28 mouse cellular contexts compared by ENCODE assay signal in genomic region chr15:96724506-96724905, GRCm38 (mm10). TPM values are rescaled to one million over a fixed set of nuclear protein-coding genes. Genes with fewer than 3 reads are reported as not detected.
DNase-seq lines count a peak whose midpoint lies in the region; ATAC-seq and TF ChIP-seq lines count a peak whose summit lies in the region.
"Had no signal": no experiment of that assay in that cellular context is flagged by ENCODE, and none has a peak within 500 bp of the region (broad histone marks: within the 10 kb centered on the region; RNA-seq: fewer than 3 reads in every experiment).

No protein-coding gene starts in this region.

- no peak overlapping the region for H3K4me3 ChIP-seq in forebrain, postnatal 0 days (ENCODE audit: low read depth, low read length)
- no peak overlapping the region for H3K4me3 ChIP-seq in forebrain, embryonic 12.5 days (replicated peaks)
- H3K4me3 ChIP-seq in midbrain, embryonic 14.5 days (replicated peaks; ENCODE audit: low read depth, low read length): no peak overlapping the region
- no peak overlapping the region for H3K4me3 ChIP-seq in midbrain, embryonic 11.5 days (ENCODE audit: low read depth, low read length)
- no peak overlapping the region for H3K4me3 ChIP-seq in kidney, adult 2 months (ENCODE audit: insufficient read depth, low read depth, low read length)
- H3K4me3 ChIP-seq: embryonic facial prominence, embryonic 12.5 days; embryonic facial prominence, embryonic 15.5 days; heart, embryonic 12.5 days; heart, embryonic 15.5 days; hindbrain, embryonic 10.5 days had no signal

- H3K9me3 ChIP-seq in forebrain, postnatal 0 days (ENCODE audit: low read length): no peaks in the 10 kb centered on the region
- no peaks in the 10 kb centered on the region for H3K9me3 ChIP-seq in forebrain, embryonic 12.5 days
- no peaks in the 10 kb centered on the region for H3K9me3 ChIP-seq in midbrain, embryonic 14.5 days (ENCODE audit: control insufficient read depth, low read length)
- H3K9me3 ChIP-seq in midbrain, embryonic 11.5 days (ENCODE audit: control insufficient read depth, low read length): no peaks in the 10 kb centered on the region
- H3K9me3 ChIP-seq: embryonic facial prominence, embryonic 15.5 days; G1E; heart, embryonic 12.5 days; heart, embryonic 15.5 days; hindbrain, embryonic 10.5 days had no signal

- no peak overlapping the region for H3K27ac ChIP-seq in forebrain, postnatal 0 days (ENCODE audit: low read depth, low read length)
- H3K27ac ChIP-seq in forebrain, embryonic 12.5 days: no peak overlapping the region
- 0 out of 2 replicates have a peak overlapping the region, but pooled peaks have one; percentile 52 for H3K27ac ChIP-seq in midbrain, embryonic 14.5 days (replicated peaks; ENCODE audit: low read depth, low read length)
- H3K27ac ChIP-seq in midbrain, embryonic 11.5 days (ENCODE audit: low read depth, low read length): no peak overlapping the region
- H3K27ac ChIP-seq in kidney, adult 2 months (ENCODE audit: insufficient read depth, low read depth, low read length): no peak overlapping the region
- H3K27ac ChIP-seq: embryonic facial prominence, embryonic 12.5 days; embryonic facial prominence, embryonic 15.5 days; heart, embryonic 15.5 days; hindbrain, embryonic 10.5 days had no signal

- ATAC-seq in forebrain, postnatal 0 days: no peak
- ATAC-seq in forebrain, embryonic 12.5 days (ENCODE audit: low FRiP score): no peak
- no peak for ATAC-seq in midbrain, embryonic 14.5 days (ENCODE audit: low FRiP score, low TSS enrichment)
- ATAC-seq in midbrain, embryonic 11.5 days (ENCODE audit: low FRiP score): no peak
- ATAC-seq: hindbrain, embryonic 16.5 days; inflammation-experienced regulatory T-cells, adult 6 months; intestine, embryonic 16.5 days; Patski had no signal

- H3K27me3 ChIP-seq in forebrain, postnatal 0 days (ENCODE audit: insufficient read depth, low read length): no peaks in the 10 kb centered on the region
- no peaks in the 10 kb centered on the region for H3K27me3 ChIP-seq in forebrain, embryonic 12.5 days
- H3K27me3 ChIP-seq in midbrain, embryonic 14.5 days (ENCODE audit: control insufficient read depth, insufficient read depth, low read length): no peaks in the 10 kb centered on the region
- no peaks in the 10 kb centered on the region for H3K27me3 ChIP-seq in midbrain, embryonic 11.5 days (ENCODE audit: control insufficient read depth, insufficient read depth, low read length)
- no peaks in the 10 kb centered on the region for H3K27me3 ChIP-seq in kidney, adult 2 months (replicated peaks; ENCODE audit: control insufficient read depth, insufficient read depth, low read length)
- H3K27me3 ChIP-seq: CH12.LX; embryonic facial prominence, embryonic 12.5 days; embryonic facial prominence, embryonic 15.5 days; heart, embryonic 12.5 days; heart, embryonic 15.5 days; Patski had no signal

- no peak overlapping the region for H3K4me2 ChIP-seq in forebrain, postnatal 0 days (ENCODE audit: low read depth)
- H3K4me2 ChIP-seq in forebrain, embryonic 12.5 days: no peak overlapping the region
- H3K4me2 ChIP-seq in midbrain, embryonic 14.5 days (ENCODE audit: low read length): no peak overlapping the region
- H3K4me2 ChIP-seq in midbrain, embryonic 11.5 days: no peak overlapping the region
- H3K4me2 ChIP-seq: embryonic facial prominence, embryonic 12.5 days; embryonic facial prominence, embryonic 15.5 days; heart, embryonic 12.5 days; heart, embryonic 15.5 days had no signal

- no peak overlapping the region for H3K9ac ChIP-seq in forebrain, postnatal 0 days
- no peak overlapping the region for H3K9ac ChIP-seq in forebrain, embryonic 12.5 days
- no peak overlapping the region for H3K9ac ChIP-seq in midbrain, embryonic 14.5 days (replicated peaks; ENCODE audit: low read length)
- H3K9ac ChIP-seq in midbrain, embryonic 11.5 days (ENCODE audit: low read length): no peak overlapping the region
- H3K9ac ChIP-seq: embryonic facial prominence, embryonic 12.5 days; embryonic facial prominence, embryonic 15.5 days; heart, embryonic 12.5 days; heart, embryonic 15.5 days had no signal

- TF ChIP-seq CTCF in forebrain, postnatal 0 days (IDR thresholded peaks at IDR 0.05; ENCODE audit: low read depth): no peak
- TF ChIP-seq CTCF in brain, embryonic 14.5 days (IDR thresholded peaks at IDR 0.05; ENCODE audit: borderline replicate concordance, extremely low read depth, insufficient read depth, insufficient read length): no peak
- no peak for TF ChIP-seq CTCF in kidney, adult 2 months (conservative IDR thresholded peaks at IDR 0.05; ENCODE audit: insufficient read depth, insufficient read length, low read depth, low read length)

- H3K4me1 ChIP-seq in forebrain, postnatal 0 days (ENCODE audit: insufficient read depth): no peaks in the 10 kb centered on the region
- no peaks in the 10 kb centered on the region for H3K4me1 ChIP-seq in forebrain, embryonic 12.5 days
- H3K4me1 ChIP-seq in midbrain, embryonic 14.5 days (ENCODE audit: control insufficient read depth, insufficient read depth, low read length): peaks cover 6% of the 10 kb centered on the region; the same call in 1 of the 2 replicates
- H3K4me1 ChIP-seq in midbrain, embryonic 11.5 days (ENCODE audit: control insufficient read depth, insufficient read depth, low read length): no peaks in the 10 kb centered on the region
- no peaks in the 10 kb centered on the region for H3K4me1 ChIP-seq in kidney, adult 2 months (ENCODE audit: control insufficient read depth, insufficient read depth, low read length)
- H3K4me1 ChIP-seq: hindbrain, embryonic 10.5 days had no signal

- no peaks in the 10 kb centered on the region for H3K36me3 ChIP-seq in forebrain, postnatal 0 days (ENCODE audit: insufficient read depth)
- H3K36me3 ChIP-seq in forebrain, embryonic 12.5 days (replicated peaks): no peaks in the 10 kb centered on the region
- no peaks in the 10 kb centered on the region for H3K36me3 ChIP-seq in midbrain, embryonic 14.5 days (ENCODE audit: control insufficient read depth, insufficient read depth, low read length)
- H3K36me3 ChIP-seq in midbrain, embryonic 11.5 days (ENCODE audit: control insufficient read depth, insufficient read depth, low read length): no peaks in the 10 kb centered on the region
- H3K36me3 ChIP-seq in kidney, adult 2 months (ENCODE audit: control insufficient read depth, insufficient read depth, low read length): no peaks in the 10 kb centered on the region
- H3K36me3 ChIP-seq: embryonic facial prominence, embryonic 12.5 days; embryonic facial prominence, embryonic 15.5 days; G1E; heart, embryonic 12.5 days; heart, embryonic 15.5 days; hindbrain, embryonic 10.5 days had no signal

- DNase-seq in forebrain, postnatal 0 days: peak; percentile 32
- DNase-seq in midbrain, embryonic 14.5 days: peak; percentile 67
- DNase-seq in midbrain, embryonic 11.5 days (ENCODE audit: low spot score, missing footprints): no peak
- DNase-seq in brain, embryonic 14.5 days (ENCODE audit: low read depth): peak; percentile 77
- no peak for DNase-seq in kidney, adult 2 months
- DNase-seq: adrenal gland, postnatal 10 days; adrenal gland, postnatal 36 days; B cell, adult 2 months; cerebellum, adult 11 months; cerebellum, adult 2 months; cerebellum, adult 9-11 months; cerebellum, postnatal 25 days; gastrocnemius, postnatal 25 days; heart, adult 18-20 months; heart, postnatal 10 days; heart, postnatal 36 days had no signal

- TF ChIP-seq POLR2A in brain, embryonic 14.5 days (IDR thresholded peaks at IDR 0.05; ENCODE audit: borderline replicate concordance, extremely low read depth, insufficient read depth, insufficient read length, poor library complexity, severe bottlenecking): no peak
- no peak for TF ChIP-seq POLR2A in kidney, adult 2 months (IDR thresholded peaks at IDR 0.05; ENCODE audit: low read depth, low read length)

RNA-seq across cellular contexts. Expression of gene Slc38a2, which starts 25.0 kb away (rescaled TPM):
- 80.9 and 107 TPM in 2 replicates for total RNA-seq in forebrain, postnatal 0 days (2014; rRNA removed)
- polyA plus RNA-seq in forebrain, postnatal 0 days (2015; fragmentation: Nextera tagmentation; extraction: Ambion mirVana): 69.8 and 78.4 TPM in 2 replicates
- polyA plus RNA-seq in forebrain, embryonic 12.5 days (2016; fragmentation: Nextera tagmentation; extraction: Ambion mirVana): 199 TPM in 2 replicates
- 131 and 159 TPM in 2 replicates for polyA plus RNA-seq in midbrain, embryonic 14.5 days (2014; fragmentation: Nextera tagmentation; extraction: Ambion mirVana)
- polyA plus RNA-seq in midbrain, embryonic 11.5 days (2014; fragmentation: Nextera tagmentation; extraction: Ambion mirVana): 211 and 237 TPM in 2 replicates
- polyA plus RNA-seq in brain, embryonic 14.5 days (2012; rRNA removed): 107 and 136 TPM in 2 replicates
- 24.9 and 30.0 TPM in 2 replicates for polyA plus RNA-seq in kidney, adult 2 months (2012; rRNA removed)

Comparison
In these comparisons a context has a peak if more than half of its experiments do, and no peak if none do; other contexts are left out.
1. DNase-seq: peak in forebrain, postnatal 0 days (single experiment), midbrain, embryonic 14.5 days (single experiment) and brain, embryonic 14.5 days (single experiment); none in midbrain, embryonic 11.5 days (single experiment) and kidney, adult 2 months (single experiment).